15 mouse cellular contexts compared by ENCODE assay signal in the genomic region with DNA sequence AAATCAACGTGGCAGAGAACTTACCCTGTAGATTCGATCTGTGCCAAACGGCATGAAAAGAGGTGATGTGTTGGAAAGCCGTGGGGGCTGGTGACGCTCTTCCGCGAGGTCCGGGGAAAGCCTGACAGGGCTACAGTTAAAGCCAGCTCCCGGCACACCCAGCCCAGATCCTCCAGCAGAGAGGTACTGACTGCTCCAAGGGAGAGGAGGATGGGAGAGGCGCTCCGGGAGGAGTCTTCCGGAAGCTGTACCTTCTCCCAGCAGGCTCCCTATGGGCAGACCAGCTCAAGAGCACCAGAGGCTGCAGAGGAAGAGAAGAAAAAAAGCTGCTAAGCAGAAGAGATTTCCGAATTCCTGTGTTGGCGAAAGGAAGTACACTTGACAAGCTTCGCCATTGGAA. TPM values are rescaled to one million over a fixed set of nuclear protein-coding genes. Genes with fewer than 3 reads are reported as not detected.
DNase-seq lines count a peak whose midpoint lies in the region; ATAC-seq and TF ChIP-seq lines count a peak whose summit lies in the region.
"Had no signal": no experiment of that assay in that cellular context is flagged by ENCODE, and none has a peak within 500 bp of the region (broad histone marks: within the 10 kb centered on the region; RNA-seq: fewer than 3 reads in every experiment).

No protein-coding gene starts in this region.

- no peak overlapping the region for H3K4me2 ChIP-seq in hindbrain, embryonic 12.5 days (replicated peaks)
- no peak overlapping the region for H3K4me2 ChIP-seq in midbrain, embryonic 14.5 days (ENCODE audit: low read length)
- peak overlapping the region; percentile 57 for H3K4me2 ChIP-seq in heart, embryonic 16.5 days (ENCODE audit: low read depth, low read length)

- DNase-seq in hindbrain, embryonic 10.5 days (ENCODE audit: low spot score): no peak
- DNase-seq in midbrain, embryonic 10.5 days (ENCODE audit: low spot score): no peak
- DNase-seq in midbrain, embryonic 14.5 days: no peak
- DNase-seq in adrenal gland, postnatal 25 days: no peak
- DNase-seq in cerebellum, postnatal 10 days: no peak
- DNase-seq: kidney, adult 8-10 months had no signal

- H3K4me1 ChIP-seq in hindbrain, embryonic 12.5 days: peaks cover 5% of the 10 kb centered on the region; the same call in 1 of the 2 replicates
- H3K4me1 ChIP-seq in hindbrain, embryonic 10.5 days (replicated peaks): peaks cover 22% of the 10 kb centered on the region
- H3K4me1 ChIP-seq in midbrain, embryonic 10.5 days: peaks cover 5% of the 10 kb centered on the region; the same call in 1 of the 2 replicates
- H3K4me1 ChIP-seq in midbrain, embryonic 14.5 days (ENCODE audit: control insufficient read depth, insufficient read depth, low read length): no peaks in the 10 kb centered on the region
- H3K4me1 ChIP-seq in heart, embryonic 16.5 days (ENCODE audit: control insufficient read depth, insufficient read depth, low read length): peaks cover 58% of the 10 kb centered on the region
- peaks cover 14% of the 10 kb centered on the region for H3K4me1 ChIP-seq in olfactory bulb, adult 2 months (ENCODE audit: control insufficient read depth, insufficient read depth, low read length)

- ATAC-seq in hindbrain, embryonic 12.5 days (ENCODE audit: low FRiP score): no peak
- ATAC-seq in midbrain, embryonic 14.5 days (ENCODE audit: low FRiP score, low TSS enrichment): no peak
- peak; percentile 57 for ATAC-seq in heart, embryonic 16.5 days (replicated peaks; ENCODE audit: extremely low read depth, insufficient read depth, low FRiP score)

- H3K4me3 ChIP-seq in hindbrain, embryonic 12.5 days: no peak overlapping the region
- H3K4me3 ChIP-seq in hindbrain, embryonic 10.5 days: no peak overlapping the region
- H3K4me3 ChIP-seq in midbrain, embryonic 10.5 days: no peak overlapping the region
- no peak overlapping the region for H3K4me3 ChIP-seq in midbrain, embryonic 14.5 days (replicated peaks; ENCODE audit: low read depth, low read length)
- H3K4me3 ChIP-seq in heart, embryonic 16.5 days (ENCODE audit: low read length): peak overlapping the region; percentile 28
- 0 out of 2 replicates have a peak overlapping the region, but pooled peaks have one; percentile 5 for H3K4me3 ChIP-seq in olfactory bulb, adult 2 months (ENCODE audit: insufficient read depth, low read depth, low read length)
- H3K4me3 ChIP-seq: myocyte had no signal

- TF ChIP-seq CTCF in olfactory bulb, adult 2 months (IDR thresholded peaks at IDR 0.05; ENCODE audit: insufficient read depth, low read depth, low read length): no peak

- 0 out of 2 replicates have a peak overlapping the region, but pooled peaks have one; percentile 23 for H3K27ac ChIP-seq in hindbrain, embryonic 12.5 days
- no peak overlapping the region for H3K27ac ChIP-seq in hindbrain, embryonic 10.5 days
- H3K27ac ChIP-seq in midbrain, embryonic 10.5 days (replicated peaks): peak overlapping the region; percentile 57; the same call in 1 of the 2 replicates
- H3K27ac ChIP-seq in midbrain, embryonic 14.5 days (replicated peaks; ENCODE audit: low read depth, low read length): no peak overlapping the region
- H3K27ac ChIP-seq in heart, embryonic 16.5 days (ENCODE audit: low read length): peak overlapping the region; percentile 81
- H3K27ac ChIP-seq in olfactory bulb, adult 2 months (ENCODE audit: insufficient read depth, low read depth, low read length): peak overlapping the region; percentile 47; the same call in 1 of the 2 replicates

- no peaks in the 10 kb centered on the region for H3K9me3 ChIP-seq in hindbrain, embryonic 12.5 days (replicated peaks)
- H3K9me3 ChIP-seq in hindbrain, embryonic 10.5 days: no peaks in the 10 kb centered on the region
- H3K9me3 ChIP-seq in midbrain, embryonic 10.5 days (replicated peaks): no peaks in the 10 kb centered on the region
- H3K9me3 ChIP-seq in midbrain, embryonic 14.5 days (ENCODE audit: control insufficient read depth, low read length): no peaks in the 10 kb centered on the region
- no peaks in the 10 kb centered on the region; the same call in 1 of the 2 replicates for H3K9me3 ChIP-seq in heart, embryonic 16.5 days (replicated peaks; ENCODE audit: control insufficient read depth, low read length)

- WGBS in hindbrain, embryonic 12.5 days: 38% methylated on average over 15 of the region's 15 CpGs
- 37% methylated on average over 15 of the region's 15 CpGs for WGBS in hindbrain, embryonic 10.5 days
- 47% methylated on average over 15 of the region's 15 CpGs for WGBS in midbrain, embryonic 10.5 days
- WGBS in midbrain, embryonic 14.5 days: 50% methylated on average over 15 of the region's 15 CpGs
- WGBS in heart, embryonic 16.5 days: 17% methylated on average over 15 of the region's 15 CpGs
- 27% methylated on average over 15 of the region's 15 CpGs for WGBS in olfactory bulb, adult 2 months

- no peak overlapping the region for H3K9ac ChIP-seq in hindbrain, embryonic 12.5 days
- H3K9ac ChIP-seq in midbrain, embryonic 14.5 days (replicated peaks; ENCODE audit: low read length): no peak overlapping the region
- peak overlapping the region; percentile 58 for H3K9ac ChIP-seq in heart, embryonic 16.5 days (ENCODE audit: low read length)

- TF ChIP-seq POLR2A in olfactory bulb, adult 2 months (IDR thresholded peaks at IDR 0.05; ENCODE audit: insufficient read depth, low read depth, low read length): no peak

- no peaks in the 10 kb centered on the region for H3K36me3 ChIP-seq in hindbrain, embryonic 12.5 days
- H3K36me3 ChIP-seq in hindbrain, embryonic 10.5 days: peaks cover 7% of the 10 kb centered on the region; the same call in 1 of the 2 replicates
- H3K36me3 ChIP-seq in midbrain, embryonic 10.5 days: no peaks in the 10 kb centered on the region
- H3K36me3 ChIP-seq in midbrain, embryonic 14.5 days (ENCODE audit: control insufficient read depth, insufficient read depth, low read length): no peaks in the 10 kb centered on the region
- H3K36me3 ChIP-seq in heart, embryonic 16.5 days (ENCODE audit: control insufficient read depth, insufficient read depth): peaks cover 3% of the 10 kb centered on the region; the same call in 1 of the 2 replicates

- no peaks in the 10 kb centered on the region for H3K27me3 ChIP-seq in hindbrain, embryonic 12.5 days
- H3K27me3 ChIP-seq in hindbrain, embryonic 10.5 days (ENCODE audit: insufficient read depth, poor library complexity, severe bottlenecking): no peaks in the 10 kb centered on the region
- H3K27me3 ChIP-seq in midbrain, embryonic 10.5 days (ENCODE audit: low read depth, poor library complexity, severe bottlenecking): no peaks in the 10 kb centered on the region
- no peaks in the 10 kb centered on the region for H3K27me3 ChIP-seq in midbrain, embryonic 14.5 days (ENCODE audit: control insufficient read depth, insufficient read depth, low read length)
- no peaks in the 10 kb centered on the region for H3K27me3 ChIP-seq in heart, embryonic 16.5 days (ENCODE audit: control insufficient read depth, insufficient read depth, low read length)

RNA-seq across cellular contexts. Expression of a gene that starts 46.1 kb away (rescaled TPM):
- polyA plus RNA-seq in hindbrain, embryonic 12.5 days (2016; fragmentation: Nextera tagmentation; extraction: Ambion mirVana): not detected in 2 replicates
- 0.17 TPM in 1 of 2 replicates, not detected in the other for polyA plus RNA-seq in hindbrain, embryonic 10.5 days (2016; fragmentation: Nextera tagmentation; extraction: Ambion mirVana)
- polyA plus RNA-seq in midbrain, embryonic 10.5 days (2016; fragmentation: Nextera tagmentation; extraction: Ambion mirVana): not detected in 2 replicates
- not detected in 2 replicates for polyA plus RNA-seq in midbrain, embryonic 14.5 days (2014; fragmentation: Nextera tagmentation; extraction: Ambion mirVana)
- not detected in 2 replicates for polyA plus RNA-seq in heart, embryonic 16.5 days (2015; fragmentation: Nextera tagmentation; extraction: Ambion mirVana)
- not detected in 2 replicates for polyA plus RNA-seq in olfactory bulb, adult 2 months (2012; ENCODE audit: insufficient read depth, insufficient read length, low replicate concordance, missing spikeins)
- not detected in 2 replicates for total RNA-seq in adrenal gland, postnatal 25 days (2021)
- total RNA-seq: adrenal gland, postnatal 4 days; gastrocnemius, adult 18-20 months; MEL had no signal
- polyA plus RNA-seq: limb, embryonic 11.5 days; myocyte; stomach, embryonic 16.5 days had no signal

RNA-seq across cellular contexts. Expression of a gene that starts 51.0 kb away (rescaled TPM):
- 5.4 and 5.6 TPM in 2 replicates for polyA plus RNA-seq in hindbrain, embryonic 12.5 days (2016; fragmentation: Nextera tagmentation; extraction: Ambion mirVana)
- polyA plus RNA-seq in hindbrain, embryonic 10.5 days (2016; fragmentation: Nextera tagmentation; extraction: Ambion mirVana): 3.5 TPM in 2 replicates
- 2.9 and 3.2 TPM in 2 replicates for polyA plus RNA-seq in midbrain, embryonic 10.5 days (2016; fragmentation: Nextera tagmentation; extraction: Ambion mirVana)
- polyA plus RNA-seq in midbrain, embryonic 14.5 days (2014; fragmentation: Nextera tagmentation; extraction: Ambion mirVana): 5.6 and 7.5 TPM in 2 replicates
- 7.2 and 8.0 TPM in 2 replicates for polyA plus RNA-seq in heart, embryonic 16.5 days (2015; fragmentation: Nextera tagmentation; extraction: Ambion mirVana)
- polyA plus RNA-seq in olfactory bulb, adult 2 months (2012; ENCODE audit: insufficient read depth, insufficient read length, low replicate concordance, missing spikeins): not detected in 2 replicates
- total RNA-seq in adrenal gland, postnatal 25 days (2021): 40.1 and 50.7 TPM in 2 replicates
- total RNA-seq: MEL had no signal

RNA-seq across cellular contexts. Expression of a gene that starts 51.1 kb away (rescaled TPM):
- polyA plus RNA-seq in hindbrain, embryonic 12.5 days (2016; fragmentation: Nextera tagmentation; extraction: Ambion mirVana): 8.5 and 10.9 TPM in 2 replicates
- polyA plus RNA-seq in hindbrain, embryonic 10.5 days (2016; fragmentation: Nextera tagmentation; extraction: Ambion mirVana): 4.8 and 5.2 TPM in 2 replicates
- 3.0 and 5.3 TPM in 2 replicates for polyA plus RNA-seq in midbrain, embryonic 10.5 days (2016; fragmentation: Nextera tagmentation; extraction: Ambion mirVana)
- polyA plus RNA-seq in midbrain, embryonic 14.5 days (2014; fragmentation: Nextera tagmentation; extraction: Ambion mirVana): 14.1 and 14.4 TPM in 2 replicates
- 5.4 and 6.4 TPM in 2 replicates for polyA plus RNA-seq in heart, embryonic 16.5 days (2015; fragmentation: Nextera tagmentation; extraction: Ambion mirVana)
- polyA plus RNA-seq in olfactory bulb, adult 2 months (2012; ENCODE audit: insufficient read depth, insufficient read length, low replicate concordance, missing spikeins): not detected in 2 replicates
- total RNA-seq in adrenal gland, postnatal 25 days (2021): 13.8 and 17.9 TPM in 2 replicates
- total RNA-seq: MEL had no signal

Comparison
In these comparisons a context has a peak if more than half of its experiments do, and no peak if none do; other contexts are left out.
1. H3K27ac ChIP-seq: peak in hindbrain, embryonic 12.5 days (single experiment), midbrain, embryonic 10.5 days (single experiment), heart, embryonic 16.5 days (single experiment) and olfactory bulb, adult 2 months (single experiment); none in hindbrain, embryonic 10.5 days (single experiment) and midbrain, embryonic 14.5 days (single experiment).
2. H3K4me3 ChIP-seq: peak in heart, embryonic 16.5 days (single experiment) and olfactory bulb, adult 2 months (single experiment); none in hindbrain, embryonic 12.5 days (single experiment), hindbrain, embryonic 10.5 days (single experiment), midbrain, embryonic 10.5 days (single experiment) and midbrain, embryonic 14.5 days (single experiment).